Mouse (Mus musculus): ENCODE measurements around the gene Gdpgp1. TPM values are rescaled to one million over a fixed set of nuclear protein-coding genes. Genes with fewer than 3 reads are reported as not detected.

Gene Gdpgp1
- 2.4 and 2.6 TPM in 2 replicates for polyA plus RNA-seq (2015; fragmentation: Nextera tagmentation; extraction: Ambion mirVana)

DNA sequence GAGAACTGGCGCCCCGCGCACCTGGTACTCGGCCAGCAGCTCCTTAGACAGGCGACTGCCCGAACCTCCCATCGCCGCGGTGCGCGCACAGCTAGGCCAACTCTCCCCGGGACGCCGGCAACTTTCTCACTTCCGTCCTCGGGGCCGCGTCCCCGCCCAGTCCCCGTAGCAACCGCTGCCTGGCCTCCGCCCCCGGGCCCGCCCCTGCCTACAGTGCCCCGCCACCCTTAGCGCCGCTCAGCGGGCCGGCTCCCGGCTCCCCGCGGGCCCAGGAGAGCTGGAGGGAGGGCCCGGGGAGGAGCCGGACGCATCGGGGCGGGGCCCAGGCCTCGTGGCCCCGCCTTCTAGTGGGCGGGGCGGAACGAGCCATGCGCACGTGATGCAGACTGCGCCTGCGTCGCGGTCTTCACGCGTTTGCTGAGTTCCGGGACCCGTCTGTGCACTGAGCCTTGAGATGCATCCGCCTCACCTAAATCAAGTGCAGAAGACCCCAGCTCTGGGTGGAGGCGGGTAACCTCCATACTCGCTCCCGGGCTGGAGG is at the start of gene Gdpgp1, which contains the start of gene Cib1:
TSS of gene Gdpgp1 (plus strand) at position 377 of the 541 bp plus-strand sequence.
TSS of gene Cib1 (minus strand) at position 325 of the 541 bp plus-strand sequence.

DNA sequence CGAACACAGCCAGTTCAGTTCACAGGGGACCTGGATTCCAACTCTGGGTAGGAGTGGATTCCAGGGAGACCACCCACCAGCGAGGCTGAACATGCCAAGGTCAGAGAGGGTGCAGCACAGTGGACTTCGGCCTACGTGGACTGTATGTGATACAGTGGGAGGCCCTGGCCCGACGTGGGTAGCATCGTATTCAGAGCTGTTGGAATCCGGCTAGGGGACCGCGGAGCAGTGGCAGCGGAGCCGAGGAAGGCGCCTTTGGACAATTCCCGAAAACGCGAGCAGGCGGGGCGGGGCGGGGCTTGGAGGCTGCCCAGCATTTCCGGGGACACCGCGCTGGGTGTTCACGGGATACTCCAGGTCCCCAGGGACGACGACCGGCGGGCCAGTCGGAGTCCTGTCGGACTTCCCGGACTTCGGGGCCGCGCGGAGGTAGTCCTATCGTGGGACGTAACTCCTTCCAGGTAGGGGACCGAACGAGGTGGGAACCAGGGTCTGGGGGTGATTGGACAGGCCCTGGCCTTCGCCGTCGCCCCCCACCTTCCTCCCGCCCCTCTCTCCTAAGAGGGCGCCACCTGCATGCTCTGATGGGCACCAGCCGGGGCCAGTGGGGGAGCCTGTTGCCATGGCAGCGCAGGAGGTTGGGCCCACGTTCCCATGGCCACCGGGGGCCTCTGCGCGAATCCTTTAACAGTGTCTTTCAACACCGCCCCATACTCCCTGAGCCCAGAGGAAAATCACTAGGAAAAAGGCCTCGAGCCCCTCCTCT is 46.0 kb upstream of the Gdpgp1 start, which contains the start of gene Sema4b:
TSS of gene Sema4b (plus strand) at position 311 of the 766 bp plus-strand sequence.

GRCm38 (mm10) chr7:80246148-80246721 is 13.6 kb downstream of the Gdpgp1 start, which contains the start of gene Ttll13:
Gene Ttll13, plus strand, starts transcription at chr7:80246376.

GRCm38 (mm10) chr7:80260625-80261371 is 28.1 kb downstream of the Gdpgp1 start, which contains the start of gene Ngrn:
Gene Ngrn, plus strand, starts transcription at chr7:80261215.

GRCm38 (mm10) chr7:80268897-80269750 is 36.5 kb downstream of the Gdpgp1 start, which contains the start of gene Vps33b:
Gene Vps33b, plus strand, starts transcription at chr7:80269649.

Other genes starting within 250 kb of the Gdpgp1 start
- 5.6 and 6.7 TPM in 2 replicates for gene Zfp710, start 208.1 kb upstream of the Gdpgp1 start, polyA plus RNA-seq (2015; fragmentation: Nextera tagmentation; extraction: Ambion mirVana)
- gene Idh2, start 117.5 kb upstream of the Gdpgp1 start, polyA plus RNA-seq (2015; fragmentation: Nextera tagmentation; extraction: Ambion mirVana) = 198 and 204 TPM in 2 replicates
- gene Sema4b, start 46.0 kb upstream of the Gdpgp1 start, polyA plus RNA-seq (2015; fragmentation: Nextera tagmentation; extraction: Ambion mirVana) = 10.3 and 11.3 TPM in 2 replicates
- gene Cib1, start 52 bp upstream of the Gdpgp1 start, polyA plus RNA-seq (2015; fragmentation: Nextera tagmentation; extraction: Ambion mirVana) = 60.7 and 74.1 TPM in 2 replicates
- 0.62 and 0.76 TPM in 2 replicates for gene Ttll13, start 13.5 kb downstream of the Gdpgp1 start, polyA plus RNA-seq (2015; fragmentation: Nextera tagmentation; extraction: Ambion mirVana)
- gene Ngrn, start 28.4 kb downstream of the Gdpgp1 start, polyA plus RNA-seq (2015; fragmentation: Nextera tagmentation; extraction: Ambion mirVana) = 27.4 and 29.3 TPM in 2 replicates
- gene Vps33b, start 36.8 kb downstream of the Gdpgp1 start, polyA plus RNA-seq (2015; fragmentation: Nextera tagmentation; extraction: Ambion mirVana) = 5.8 and 7.0 TPM in 2 replicates
- 25.5 and 45.7 TPM in 2 replicates for gene Prc1, start 61.6 kb downstream of the Gdpgp1 start, polyA plus RNA-seq (2015; fragmentation: Nextera tagmentation; extraction: Ambion mirVana)
- gene Rccd1, start 91.6 kb downstream of the Gdpgp1 start, polyA plus RNA-seq (2015; fragmentation: Nextera tagmentation; extraction: Ambion mirVana) = 6.3 and 8.3 TPM in 2 replicates
- gene Unc45a, start 108.1 kb downstream of the Gdpgp1 start, polyA plus RNA-seq (2015; fragmentation: Nextera tagmentation; extraction: Ambion mirVana) = 46.3 and 54.8 TPM in 2 replicates
- gene Hddc3, start 110.2 kb downstream of the Gdpgp1 start, polyA plus RNA-seq (2015; fragmentation: Nextera tagmentation; extraction: Ambion mirVana) = 9.3 and 10.6 TPM in 2 replicates
- 9.3 and 9.4 TPM in 2 replicates for gene Man2a2, start 138.5 kb downstream of the Gdpgp1 start, polyA plus RNA-seq (2015; fragmentation: Nextera tagmentation; extraction: Ambion mirVana)
- gene Fes, start 155.1 kb downstream of the Gdpgp1 start, polyA plus RNA-seq (2015; fragmentation: Nextera tagmentation; extraction: Ambion mirVana) = 7.8 and 10.7 TPM in 2 replicates
- 14.8 and 15.7 TPM in 2 replicates for gene Furin, start 172.6 kb downstream of the Gdpgp1 start, polyA plus RNA-seq (2015; fragmentation: Nextera tagmentation; extraction: Ambion mirVana)